Mouse (Mus musculus) erythroid progenitor cell, adult 5-6 weeks (primary cell): ENCODE results near the gene Tsku. TPM values are rescaled to one million over a fixed set of nuclear protein-coding genes. Genes with fewer than 3 reads are reported as not detected.
A peak's percentile ranks its signal among the peaks of the same experiment; 100 is the strongest.

Experiments
- ATAC-seq: replicated peaks from 2 replicates; pipeline ENCODE4 v1.8.0; 2016; ENCODE audit warnings: moderate number of reproducible peaks, mild to moderate bottlenecking, moderate TSS enrichment, inconsistent platforms; ENCODE audit not compliant: poor library complexity, low FRiP score, severe bottlenecking
- total RNA-seq, 2 experiments: library from RNA; stranded (forward) in 1 of 2; stranded (reverse) in 1 of 2; fragments of 150-400 nt in 1 of 2; fragments of 186-747, 209-891 nt in 1 of 2; gene quantifications; 2 replicates each; pipeline versions ENCODE4 v1.2.3 to v1.2.4; 2015 to 2017; ENCODE audit warnings: low replicate concordance in 2 of 2

Tsku gene
- total RNA-seq, 2 experiments from 2014 or later, result not detected

DNA sequence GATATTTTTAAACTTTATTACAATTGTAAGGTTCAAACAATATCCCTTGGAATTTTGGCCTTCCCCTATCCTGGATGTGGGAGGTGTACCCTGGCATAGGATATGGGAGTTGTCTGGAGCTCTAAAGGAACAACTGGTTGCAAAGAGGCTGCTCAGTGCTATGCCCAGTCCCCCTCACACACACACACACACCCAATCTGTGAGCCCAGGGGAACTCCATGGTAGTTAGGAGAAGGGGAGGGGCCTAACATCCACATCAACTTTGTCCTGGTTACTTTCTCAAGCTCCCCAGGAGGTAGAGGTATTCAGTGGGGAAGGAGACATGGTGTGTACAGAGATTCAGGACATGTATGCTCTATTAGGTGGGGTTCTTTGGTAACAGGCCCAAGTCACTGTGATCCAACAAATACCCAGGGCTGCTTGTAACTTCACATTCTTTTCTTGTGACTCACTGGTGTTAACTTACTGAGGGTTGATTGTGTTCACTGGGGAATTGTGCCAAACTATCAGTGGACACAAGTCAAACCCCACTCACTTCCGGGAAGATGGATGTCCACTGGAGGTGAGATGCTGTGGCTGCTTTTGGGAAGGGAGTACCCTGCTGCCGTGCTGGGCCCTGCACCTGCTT lies 30.6 kb downstream of the Tsku start:
- ATAC-seq, result peak; percentile 44

DNA sequence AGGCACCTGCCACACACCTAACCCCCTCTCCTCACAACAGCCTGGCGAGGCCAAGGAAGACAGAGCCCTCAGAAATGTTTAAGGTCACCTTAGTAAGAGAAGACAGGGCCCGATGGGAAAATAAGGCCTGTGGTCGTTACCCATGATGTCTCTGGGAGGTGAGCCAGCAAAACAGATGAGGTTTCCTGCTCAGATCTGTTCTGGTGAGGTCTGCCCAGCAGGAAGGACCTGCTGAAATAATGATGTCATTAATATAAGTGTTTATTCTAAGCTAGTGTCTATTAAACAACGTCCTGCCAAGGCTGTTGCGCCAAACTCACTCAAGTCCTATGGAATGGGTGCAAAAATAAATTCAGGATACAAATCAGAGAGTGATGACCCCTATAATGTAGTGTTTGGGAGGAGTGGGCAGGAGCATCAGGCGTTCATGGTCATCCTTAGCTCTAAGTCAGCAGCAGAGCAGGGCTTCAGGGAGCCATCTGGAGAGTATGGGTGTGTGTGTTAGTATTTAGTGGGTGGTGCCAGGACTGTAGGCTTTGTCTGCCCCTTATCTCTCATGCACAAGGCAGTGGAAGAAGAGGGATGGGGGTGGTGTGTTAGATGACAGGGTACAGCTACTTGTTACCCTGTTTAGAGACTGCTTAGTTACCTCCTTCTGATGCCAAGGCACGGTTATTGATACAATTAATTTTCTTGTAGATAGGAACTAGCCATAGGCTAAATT lies 31.3 kb downstream of the Tsku start:
- peak; percentile 95 for ATAC-seq

DNA sequence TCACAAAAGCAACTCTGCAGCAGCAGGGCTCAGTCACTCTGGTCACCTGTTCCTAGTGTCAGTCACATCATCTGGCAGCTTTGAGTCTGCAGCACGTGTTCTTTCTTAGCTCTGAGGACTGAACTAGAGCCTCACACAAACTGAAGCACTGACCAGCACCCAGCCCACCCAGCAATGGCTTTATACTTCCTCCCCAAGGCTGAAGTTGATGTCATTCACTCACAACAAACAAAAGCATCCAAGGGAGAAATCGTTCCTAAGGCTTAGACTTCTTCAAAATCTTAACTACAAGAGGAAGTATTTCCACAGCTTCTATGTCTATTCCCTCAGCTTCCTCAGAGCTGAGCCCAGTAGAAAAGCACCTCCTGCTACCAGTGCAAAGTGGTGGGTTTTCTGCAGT lies 32.8 kb downstream of the Tsku start:
- ATAC-seq, result no peak

DNA sequence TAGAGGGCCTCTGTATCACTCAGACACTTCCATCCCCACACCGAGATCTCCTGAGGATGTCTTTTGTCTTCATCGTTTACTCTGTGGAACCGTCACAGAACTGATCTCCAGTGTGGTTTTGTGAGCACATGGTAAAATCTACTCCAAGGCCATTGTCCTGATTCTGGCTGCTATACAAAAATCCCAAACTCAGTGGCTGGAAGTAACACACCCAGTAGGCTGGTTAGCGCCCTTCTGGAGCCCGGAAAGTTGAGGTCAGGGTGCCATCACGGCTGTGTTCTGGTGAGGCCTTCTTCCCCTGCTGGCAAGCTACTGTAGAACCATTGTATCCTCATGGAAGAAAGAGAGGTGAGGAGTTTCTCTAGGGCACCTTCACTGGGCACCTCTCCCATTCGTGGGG lies 35.1 kb downstream of the Tsku start:
- no peak for ATAC-seq

DNA sequence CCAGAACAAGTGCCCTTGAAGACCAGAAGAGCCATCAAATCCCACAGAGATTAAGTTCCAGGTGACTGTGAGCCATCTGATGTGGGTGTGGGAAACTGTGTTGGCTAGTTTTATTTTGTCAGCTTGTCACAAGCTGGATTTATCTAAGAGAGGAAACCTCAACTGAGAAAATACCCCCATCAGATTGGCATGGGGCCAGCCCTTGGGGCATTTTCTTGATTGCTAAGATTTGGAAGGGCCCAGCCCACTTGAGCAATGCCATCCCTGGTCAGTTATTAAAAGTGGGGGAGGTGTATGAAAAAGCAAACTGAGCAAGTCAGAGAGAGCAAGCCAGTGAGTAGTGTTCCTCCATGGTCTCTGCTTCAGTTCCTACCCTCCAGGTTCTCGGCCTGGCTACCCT lies 36.9 kb downstream of the Tsku start:
- no peak for ATAC-seq

DNA sequence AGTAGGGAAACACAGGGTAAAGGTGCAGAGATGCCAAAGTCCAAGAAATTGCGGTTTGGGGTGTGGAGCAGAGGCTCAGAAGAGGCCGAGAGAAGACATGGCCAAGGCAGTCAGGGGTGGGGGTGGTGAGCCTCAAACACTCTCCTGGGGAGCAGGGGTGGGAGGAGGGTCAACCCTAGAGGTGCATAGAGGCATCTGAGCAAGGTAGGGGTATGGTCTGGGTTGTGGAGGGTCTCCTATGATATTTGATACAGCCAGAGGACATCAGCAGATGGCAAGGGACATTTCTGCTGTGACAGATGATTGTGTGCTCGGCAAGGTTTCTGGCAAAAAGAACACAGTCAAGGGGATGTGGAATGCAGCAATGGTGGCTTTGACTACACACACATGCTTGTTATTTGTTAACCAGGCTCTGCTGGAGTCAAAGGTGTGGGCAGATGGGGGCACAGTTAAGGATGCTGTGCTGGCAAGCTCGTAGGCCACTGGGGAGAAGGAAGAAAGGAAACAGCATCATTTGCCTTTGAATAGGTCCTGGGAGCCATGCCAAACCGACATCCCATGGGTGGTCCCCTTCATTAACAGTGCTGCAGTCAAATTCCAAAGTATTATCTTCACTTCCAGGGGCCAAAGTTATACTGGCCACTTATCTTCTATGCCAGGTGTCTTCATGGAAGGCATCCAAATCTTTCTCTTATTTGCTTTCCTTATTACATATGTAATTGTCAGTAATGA lies 37.7 kb downstream of the Tsku start:
- peak; percentile 63 for ATAC-seq

DNA sequence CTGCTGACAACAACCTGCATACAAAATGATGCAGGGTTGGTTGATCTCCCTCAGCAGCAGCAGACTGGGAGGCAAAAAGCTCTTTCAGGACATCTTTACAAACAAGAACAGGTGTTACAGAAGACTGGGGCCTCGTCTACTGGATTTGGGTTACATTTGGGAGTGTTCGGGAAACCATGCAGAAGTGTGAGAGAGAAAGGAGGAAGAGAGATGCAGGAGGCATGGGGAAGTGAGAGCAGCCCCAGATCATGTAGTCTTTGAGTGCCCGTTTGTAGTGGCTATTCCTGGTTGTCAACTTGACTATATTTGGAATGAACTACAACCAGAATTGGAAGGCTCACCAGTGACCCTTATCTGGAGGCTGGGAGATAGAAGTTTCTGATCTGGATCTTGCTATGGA lies 38.7 kb downstream of the Tsku start:
- no peak for ATAC-seq

DNA sequence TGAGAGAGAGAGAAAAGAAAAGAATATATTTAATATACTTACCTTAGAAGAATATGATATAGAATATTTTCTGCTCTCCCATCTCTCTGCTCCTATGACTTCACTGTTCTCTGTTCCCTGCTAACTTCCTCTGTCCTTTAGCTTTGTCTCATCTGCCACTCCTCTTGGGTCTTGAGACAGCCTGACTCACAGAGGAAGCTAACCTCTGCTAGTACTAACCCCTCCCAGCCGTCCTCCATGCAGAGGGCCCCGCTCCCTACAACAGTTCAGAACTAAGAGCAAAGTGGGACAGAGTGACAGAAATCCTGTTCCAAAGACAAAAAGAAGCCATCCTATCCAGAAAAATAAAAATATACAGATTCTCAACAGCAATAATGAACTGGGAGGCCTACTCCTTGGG lies 40.0 kb downstream of the Tsku start, which contains the start of gene Acer3:
Acer3 (minus strand) TSS at position 126 of the 400 bp plus-strand sequence.
- ATAC-seq, result no peak

DNA sequence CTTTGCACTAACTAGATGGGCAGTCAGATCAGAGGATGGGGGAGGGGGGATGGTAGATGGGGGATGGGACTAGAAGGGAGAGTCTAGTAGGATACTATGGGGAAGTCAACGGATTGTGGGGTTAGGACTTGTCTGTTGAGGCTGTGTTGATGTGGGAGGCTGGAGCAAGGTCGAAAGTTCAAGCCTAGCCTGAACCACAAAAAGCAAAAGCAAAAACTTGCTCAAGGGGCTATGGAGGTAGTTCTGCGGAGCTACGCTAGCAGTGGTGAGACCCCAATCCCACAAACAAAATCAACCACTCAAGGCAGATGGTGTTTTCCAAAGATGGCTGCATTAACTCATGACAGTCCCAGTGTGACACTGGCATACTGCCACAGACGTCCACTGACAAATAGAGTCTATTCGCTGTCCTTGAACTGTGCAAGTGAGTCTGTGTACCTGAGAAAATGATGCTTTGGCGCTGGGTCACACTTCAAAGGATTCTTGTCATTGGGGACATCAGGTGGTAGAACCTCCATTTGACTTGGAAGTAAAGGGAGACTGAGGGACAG lies 41.0 kb downstream of the Tsku start:
- ATAC-seq, result no peak

DNA sequence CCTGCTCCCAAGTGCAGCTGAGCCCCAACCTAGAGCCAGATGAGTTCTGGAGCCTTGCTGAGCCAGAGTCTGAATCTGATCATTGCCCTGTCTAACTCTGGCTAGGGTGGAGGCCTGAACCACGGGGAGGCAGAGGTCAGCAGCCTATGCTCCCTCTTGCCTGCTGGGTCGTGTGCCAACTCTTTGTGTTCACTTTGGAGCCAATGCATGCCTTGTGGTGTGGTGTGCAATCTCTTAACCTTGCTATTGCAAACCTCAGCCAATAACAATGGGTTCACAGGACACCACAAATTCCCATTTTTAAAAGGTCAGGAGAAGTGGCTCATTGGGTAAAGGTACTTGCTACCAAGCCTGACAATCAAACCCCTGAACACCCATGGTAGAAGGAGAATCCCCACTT lies 44.6 kb downstream of the Tsku start:
- ATAC-seq, result no peak

DNA sequence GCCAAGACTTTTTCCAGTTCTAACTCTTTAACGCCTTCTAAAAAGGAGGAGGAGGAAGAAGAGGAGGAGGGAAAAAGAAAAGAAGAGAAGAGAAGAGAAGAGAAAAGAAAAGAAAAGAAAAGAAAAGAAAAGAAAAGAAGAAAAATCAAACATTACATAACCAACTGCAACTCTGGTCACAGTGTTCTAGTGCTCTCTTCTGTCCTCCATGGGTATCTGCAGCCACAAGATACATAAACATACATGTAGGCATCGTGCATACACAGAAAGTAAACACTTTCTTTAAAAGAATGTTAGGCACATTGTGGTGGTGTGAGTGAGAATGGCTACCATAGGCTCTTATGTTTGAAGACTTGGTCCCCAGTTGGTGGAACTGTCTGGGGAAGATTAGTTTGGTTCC lies 46.0 kb downstream of the Tsku start:
- ATAC-seq, result no peak

DNA sequence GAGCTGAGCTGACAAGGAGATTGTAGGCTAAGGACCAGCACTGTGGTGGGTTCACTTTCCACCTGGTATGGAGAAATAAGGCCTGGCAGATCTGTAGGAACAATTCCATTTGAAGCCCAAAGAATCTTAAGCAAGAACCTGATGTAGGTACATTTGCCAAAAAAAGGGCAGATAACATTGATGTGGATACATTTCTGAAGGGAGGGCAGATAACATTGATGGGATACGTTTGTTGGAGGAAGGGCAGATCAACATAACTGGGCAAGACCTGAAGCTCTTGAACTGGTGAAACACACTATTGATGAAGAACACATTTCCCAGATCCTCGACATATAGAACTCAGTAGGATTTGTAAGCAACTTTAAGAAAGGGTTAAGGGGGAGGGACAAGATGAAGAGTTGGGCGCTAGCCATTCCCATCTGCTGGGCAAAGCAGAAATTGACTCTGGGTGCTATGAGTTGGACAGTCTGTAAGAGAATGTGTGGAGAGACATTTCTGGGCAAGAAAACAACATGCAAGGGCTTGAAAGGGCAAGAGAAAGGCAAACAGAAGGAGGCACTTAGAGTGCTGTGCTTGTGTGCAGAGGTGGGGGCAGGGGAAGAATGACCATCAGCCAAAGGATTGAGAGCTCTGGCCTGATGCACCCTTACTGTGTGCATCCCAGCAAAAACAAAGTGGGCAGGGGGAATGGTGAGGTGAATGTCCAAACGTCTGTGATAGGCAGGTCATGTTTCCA lies 48.8 kb downstream of the Tsku start:
- no peak for ATAC-seq

DNA sequence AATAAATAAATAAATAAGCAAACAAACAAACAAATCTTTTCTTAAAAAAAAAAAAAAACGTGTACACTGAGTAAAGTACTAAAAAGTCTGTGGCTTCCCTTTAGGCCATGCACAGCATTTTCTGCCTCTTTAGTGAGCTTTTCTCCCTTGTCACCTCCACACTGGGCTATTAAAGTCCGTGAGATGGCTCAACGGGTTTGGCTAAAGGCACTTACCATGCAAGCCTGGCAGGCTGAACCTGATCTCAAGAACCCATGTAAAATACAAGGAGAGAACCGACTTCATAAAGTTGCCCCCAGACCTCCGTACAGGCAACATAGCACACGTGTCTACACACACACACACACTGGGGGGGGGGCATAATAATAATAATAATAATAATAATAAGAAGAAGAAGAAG lies 50.9 kb downstream of the Tsku start:
- ATAC-seq, result no peak

DNA sequence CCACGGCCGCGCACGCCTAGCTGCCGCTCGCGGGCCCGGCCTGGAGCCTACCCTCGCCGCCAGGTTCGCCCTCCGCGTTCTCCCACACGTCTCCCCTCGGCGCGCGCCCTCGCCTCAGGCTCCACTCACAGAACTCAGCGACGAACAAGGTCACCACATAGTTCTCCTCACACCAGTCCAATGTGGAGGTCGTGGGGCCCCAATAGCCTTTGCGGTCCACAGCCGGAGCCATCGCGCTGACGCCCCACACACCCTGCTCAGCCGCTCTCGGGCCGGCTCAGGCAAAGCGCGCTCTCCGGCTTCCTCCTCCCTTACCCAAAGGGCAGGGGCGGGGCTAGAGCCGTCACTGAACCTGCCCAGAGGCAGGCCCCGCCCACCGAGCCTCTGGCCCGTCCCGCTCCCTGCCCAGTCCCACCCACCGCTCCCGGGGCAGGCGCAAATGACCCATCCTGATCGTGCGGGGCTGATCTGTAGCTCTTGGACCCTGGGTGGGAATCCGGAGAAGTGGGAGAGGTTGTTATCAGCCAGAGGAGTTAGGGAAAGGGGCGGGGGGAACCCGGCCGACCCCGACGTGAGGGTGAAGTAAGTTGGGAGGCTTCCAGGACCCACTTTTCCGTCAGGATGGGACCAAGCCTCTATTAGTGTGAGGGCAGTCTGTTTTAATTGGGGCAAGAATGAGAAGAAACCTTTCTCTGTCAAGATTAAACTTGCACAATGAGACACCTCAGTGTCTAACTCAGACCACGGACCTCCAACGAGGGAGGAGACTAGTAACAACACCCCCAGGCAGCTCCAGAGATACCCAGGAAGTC lies 51.7 kb downstream of the Tsku start:
- peak; percentile 96 for ATAC-seq

DNA sequence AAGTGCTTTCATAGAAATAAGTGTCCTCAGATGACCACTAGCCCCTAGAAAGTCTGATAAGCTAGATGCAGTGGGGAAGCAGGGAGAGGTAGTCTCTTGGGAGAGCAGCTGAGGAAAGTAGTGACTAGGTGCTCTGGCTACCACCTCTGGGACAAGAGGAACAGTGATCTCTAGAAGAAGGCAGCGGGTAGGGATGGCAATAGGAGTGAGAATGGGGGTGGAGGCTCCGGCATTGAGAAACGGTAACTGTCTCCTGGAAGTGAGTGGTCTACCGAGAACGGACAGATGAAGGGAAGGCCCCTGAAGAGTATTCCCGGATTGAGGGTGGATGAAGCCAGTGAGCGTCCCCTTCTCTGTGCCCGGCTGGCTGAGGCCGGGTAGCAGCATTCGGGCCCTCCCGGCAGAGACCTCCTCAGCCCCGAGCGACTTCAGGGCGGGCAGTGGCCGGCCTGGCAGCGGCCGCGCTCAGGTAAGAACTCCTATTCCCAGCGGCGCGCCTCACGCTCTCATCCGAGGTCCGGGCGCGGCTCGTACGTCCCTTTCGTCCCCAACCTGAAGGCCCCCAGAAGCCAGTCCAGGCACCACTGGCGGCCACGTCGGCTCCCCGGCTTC lies 52.4 kb downstream of the Tsku start:
- ATAC-seq, result peak; percentile 61

DNA sequence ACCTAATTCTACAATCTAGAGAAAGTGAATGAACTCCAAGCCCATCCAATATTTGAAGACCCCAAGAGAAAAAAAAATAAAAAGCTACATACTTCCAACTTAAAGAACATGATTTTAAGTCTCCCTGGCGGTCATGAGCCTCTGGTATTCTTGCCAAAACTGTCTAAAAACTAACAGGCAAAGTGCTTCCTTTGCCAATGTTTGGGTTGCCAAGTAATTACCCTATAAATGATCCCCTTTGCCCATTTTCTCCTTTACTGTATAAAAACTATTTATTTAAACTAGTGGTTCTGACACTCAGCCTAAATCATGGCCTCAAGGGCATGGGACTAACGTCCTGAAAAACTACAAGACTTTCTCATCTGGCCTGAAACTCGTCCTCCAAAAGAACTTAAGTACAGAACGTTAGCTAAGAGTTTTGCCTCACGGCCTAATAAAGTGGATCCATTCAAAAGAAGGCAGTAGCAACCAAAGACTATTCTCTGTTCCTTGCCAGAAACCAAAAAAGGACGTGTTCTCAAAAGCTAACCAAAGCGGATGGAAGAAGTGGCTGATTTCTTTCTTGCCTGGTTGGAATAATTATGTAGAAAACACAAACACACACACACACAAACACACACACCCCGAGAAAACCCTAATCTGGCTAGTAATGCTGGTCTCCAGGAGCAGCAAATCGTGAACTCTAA lies 53.1 kb downstream of the Tsku start:
- ATAC-seq, result no peak

DNA sequence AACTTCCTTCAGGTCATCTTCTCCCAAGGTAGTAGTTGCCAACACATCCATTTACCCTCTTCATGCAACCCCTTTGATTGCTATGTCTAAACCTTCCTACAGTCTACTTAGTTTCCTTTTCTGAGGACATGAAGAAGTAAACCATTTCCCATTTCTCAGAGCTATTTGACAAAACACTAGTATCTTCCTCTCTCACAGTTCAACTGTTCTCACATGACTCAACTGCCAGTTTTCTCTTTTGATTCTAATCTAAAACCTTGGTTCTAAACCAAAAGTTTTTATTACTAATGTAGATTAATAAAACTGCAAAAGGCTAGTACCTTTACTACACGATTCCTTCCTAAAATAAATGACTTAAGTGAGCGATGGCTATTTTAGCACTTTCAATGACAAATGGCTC lies 53.7 kb downstream of the Tsku start:
- ATAC-seq, result no peak
